Mouse (Mus musculus) CH12.LX (cell line): ENCODE measurements at regions not wholly inside any gene's neighbourhood (a gene's known extent, or its start where the extent isn't known, plus 50 kb on each side); places are given as distances from the start of the nearest gene placed in this dataset.

Experiments
- CTCF ChIP-seq, 2 experiments: IDR thresholded peaks in 1 of 2; conservative IDR thresholded peaks in 1 of 2; 2 replicates each; pipeline ENCODE4 v1.5.1; 2011 to 2012; ENCODE audit warnings: low read depth in 2 of 2, low read length in 2 of 2, improper control_type of control experiment in 1 of 2, inconsistent platforms in 1 of 2, mild to moderate bottlenecking in 1 of 2, moderate library complexity in 1 of 2
- EP300 ChIP-seq: IDR thresholded peaks from 2 replicates; pipeline ENCODE4 v1.6.1; 2011; ENCODE audit warnings: low read length, improper control_type of control experiment
- MAX ChIP-seq: IDR thresholded peaks from 2 replicates; pipeline ENCODE4 v1.6.1; 2011; ENCODE audit warnings: low read length, improper control_type of control experiment
- POLR2A ChIP-seq: IDR thresholded peaks from 2 replicates; pipeline ENCODE4 v1.6.1; 2011; ENCODE audit warnings: low read depth, mild to moderate bottlenecking, improper control_type of control experiment, low read length
- POLR2AphosphoS2 ChIP-seq: IDR thresholded peaks from 2 replicates; pipeline ENCODE4 v1.6.1; 2011; ENCODE audit warnings: low read depth, low read length, improper control_type of control experiment
- ZC3H11A ChIP-seq: IDR thresholded peaks from 2 replicates; pipeline ENCODE4 v1.6.1; 2012; ENCODE audit warnings: low read depth, mild to moderate bottlenecking, inconsistent platforms, low read length, improper control_type of control experiment
- ZMIZ1 ChIP-seq: IDR thresholded peaks from 2 replicates; pipeline ENCODE4 v1.6.1; 2012; ENCODE audit warnings: low read depth, mild to moderate bottlenecking, inconsistent platforms, low read length, improper control_type of control experiment

GRCm38 (mm10) chr5:74765061-74765767, 62.5 kb upstream of the Lnx1 start:
- TF ChIP-seq CTCF (conservative IDR thresholded peaks at IDR 0.05 in 1 of 2, IDR thresholded peaks at IDR 0.05 in 1 of 2; ENCODE audit: low read depth in 2 of 2, low read length in 2 of 2) (no peak), POLR2AphosphoS2 (no peak), ZMIZ1 (no peak), ZC3H11A (no peak), EP300 (no peak), MAX (no peak), POLR2A (no peak)
